Mouse (Mus musculus) embryo, embryonic 11.5 days (tissue): ENCODE measurements around the gene Mrps18a.

Experiments used
- DNase-seq: peaks from one replicate; pipeline ENCODE4 v3.0.0-alpha.2; 2012; ENCODE audit warnings: low read depth, low spot score

The Mrps18a gene

DNA sequence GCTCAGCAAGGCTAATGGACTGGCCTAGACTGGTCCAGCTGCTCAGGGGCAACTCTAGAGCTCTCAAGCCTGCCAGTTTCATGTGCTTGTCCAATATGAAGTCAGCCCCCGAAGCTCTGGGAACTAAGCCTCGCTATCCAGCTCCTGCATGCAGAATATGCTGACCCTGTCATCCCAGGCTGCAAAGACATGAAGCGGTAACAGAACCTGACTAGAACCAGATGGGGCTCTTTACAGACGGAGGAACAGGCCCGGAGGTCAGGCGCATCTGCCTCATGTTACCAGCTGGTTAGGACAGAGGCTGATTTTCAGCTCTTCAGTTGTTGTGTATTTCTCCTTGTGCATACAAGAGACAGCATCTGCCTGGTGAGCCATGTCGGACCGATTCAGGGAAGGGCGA is 8.9 kb upstream of the Mrps18a start:
- DNase-seq = no peak

DNA sequence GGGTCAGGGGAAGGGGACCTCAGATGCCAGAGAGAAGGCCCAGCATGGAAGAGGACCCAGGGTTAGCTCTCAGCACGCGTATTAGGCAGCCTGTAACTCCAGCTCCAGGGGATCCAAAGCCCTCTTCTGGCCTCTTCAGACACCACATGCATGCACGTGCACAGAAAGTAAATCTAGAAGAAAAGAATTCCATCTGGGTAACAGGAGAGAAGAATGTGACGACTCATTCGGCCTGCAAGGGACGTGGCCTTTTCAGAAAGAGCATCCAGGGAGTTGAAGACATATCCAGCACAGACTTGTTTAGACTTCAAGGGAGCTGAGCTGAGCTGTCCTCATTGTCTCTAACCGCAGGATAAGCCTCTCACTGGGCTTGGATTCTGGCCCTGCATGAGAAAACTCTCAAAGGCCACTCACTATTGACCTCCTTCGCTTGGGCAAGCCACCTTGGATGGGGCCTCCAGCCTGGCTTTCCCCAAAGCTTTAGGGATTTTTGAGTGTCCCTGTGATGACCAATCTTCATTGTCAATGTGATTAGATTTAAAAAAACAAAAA is 8.1 kb upstream of the Mrps18a start:
- no peak for DNase-seq

DNA sequence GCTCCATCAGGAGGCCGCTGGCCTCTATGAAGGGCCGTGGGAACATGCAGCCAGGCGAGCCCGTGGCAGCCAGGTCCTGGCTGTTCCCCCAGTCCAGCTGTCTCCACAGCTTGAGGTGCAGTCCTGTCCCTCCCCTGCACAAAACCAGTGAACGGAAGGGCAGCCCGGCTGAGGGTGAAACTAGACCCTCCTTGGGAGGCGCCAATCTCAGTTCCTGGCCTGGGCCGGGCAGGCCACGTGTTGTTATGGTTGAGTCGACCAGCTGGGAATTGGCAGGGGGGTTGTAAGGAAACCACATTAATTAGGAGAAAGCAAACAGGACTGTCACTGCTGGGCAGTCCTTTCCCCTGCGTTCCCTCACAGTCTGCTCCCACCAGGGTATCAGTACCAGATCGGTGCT is 6.3 kb upstream of the Mrps18a start:
- DNase-seq = peak; percentile 56

DNA sequence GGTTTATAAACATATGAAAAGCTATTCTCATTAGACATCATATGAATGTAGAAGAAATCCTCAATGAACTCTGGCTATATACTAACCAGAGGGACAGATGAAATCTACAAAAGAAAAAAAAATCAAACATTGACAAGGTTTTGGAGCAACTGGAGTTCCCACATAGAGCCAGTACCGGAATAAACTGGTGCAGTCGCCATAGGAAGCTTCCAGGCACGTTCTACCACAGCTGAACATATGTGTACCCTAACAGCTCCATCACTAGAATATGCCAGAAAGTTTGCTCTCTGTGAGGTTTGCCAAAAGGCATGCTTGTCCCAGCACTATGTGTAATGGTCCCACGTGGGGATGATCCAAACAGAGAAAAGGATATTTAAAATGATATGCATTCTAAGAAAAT is 2.5 kb upstream of the Mrps18a start:
- DNase-seq = no peak

DNA sequence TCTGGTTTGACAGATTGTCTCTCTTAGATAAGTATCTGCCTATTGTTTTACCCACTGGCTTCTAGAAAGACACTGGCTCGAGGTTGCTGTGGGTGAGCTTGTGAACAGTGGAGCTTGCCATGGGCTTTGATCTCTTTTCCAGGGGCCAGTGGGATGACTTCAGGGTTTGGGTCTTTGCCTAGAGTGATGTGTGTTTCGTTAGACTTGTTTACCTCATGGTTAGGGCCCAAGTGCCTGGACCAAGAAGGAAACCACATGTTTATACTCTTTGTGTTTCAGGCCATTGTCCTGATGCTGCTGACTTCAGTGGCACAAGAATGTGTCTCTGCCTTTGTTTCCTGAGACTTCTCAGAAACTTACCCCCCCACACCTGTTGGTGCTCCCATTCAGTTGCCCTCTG is 4.7 kb downstream of the Mrps18a start:
- DNase-seq = no peak

DNA sequence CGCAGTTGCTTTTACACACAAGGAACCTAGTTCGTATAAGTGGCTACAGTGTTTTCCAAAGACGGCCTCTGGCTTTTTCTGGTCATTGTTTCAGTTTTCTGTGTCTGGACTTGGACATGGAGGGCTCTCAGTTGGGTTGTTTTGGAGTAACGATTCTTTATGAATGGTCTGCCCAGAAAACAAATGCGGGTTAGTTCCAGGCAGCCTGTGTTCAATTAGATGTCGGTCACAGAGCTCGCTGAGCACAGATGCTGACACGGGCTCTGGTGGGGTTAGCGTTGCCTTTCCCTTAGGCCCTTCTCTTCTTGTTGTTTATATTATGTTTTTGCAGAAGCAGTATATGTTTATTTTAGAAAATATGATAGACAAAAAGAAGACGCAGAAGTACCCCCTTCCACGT is 5.4 kb downstream of the Mrps18a start:
- DNase-seq = no peak

DNA sequence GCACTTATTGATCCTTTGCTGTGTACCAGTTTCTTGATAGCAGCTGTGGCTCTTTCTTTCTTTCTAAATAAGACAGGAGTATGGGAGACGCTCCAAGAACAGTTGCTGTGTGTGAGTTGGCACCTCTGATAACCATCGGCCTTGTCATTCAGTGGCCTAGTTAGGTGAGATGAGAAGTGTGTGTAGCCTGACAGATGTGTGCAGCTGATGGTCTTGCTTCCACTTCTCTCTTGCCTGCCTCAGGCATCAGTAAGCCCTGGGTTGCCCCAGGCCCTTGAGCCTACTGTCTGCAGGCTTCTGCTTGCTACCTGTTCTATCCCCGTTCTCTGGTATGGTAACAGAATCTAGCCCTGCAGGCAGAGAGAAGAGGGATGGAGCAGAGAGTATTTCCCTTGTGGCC is 6.1 kb downstream of the Mrps18a start:
- no peak for DNase-seq

DNA sequence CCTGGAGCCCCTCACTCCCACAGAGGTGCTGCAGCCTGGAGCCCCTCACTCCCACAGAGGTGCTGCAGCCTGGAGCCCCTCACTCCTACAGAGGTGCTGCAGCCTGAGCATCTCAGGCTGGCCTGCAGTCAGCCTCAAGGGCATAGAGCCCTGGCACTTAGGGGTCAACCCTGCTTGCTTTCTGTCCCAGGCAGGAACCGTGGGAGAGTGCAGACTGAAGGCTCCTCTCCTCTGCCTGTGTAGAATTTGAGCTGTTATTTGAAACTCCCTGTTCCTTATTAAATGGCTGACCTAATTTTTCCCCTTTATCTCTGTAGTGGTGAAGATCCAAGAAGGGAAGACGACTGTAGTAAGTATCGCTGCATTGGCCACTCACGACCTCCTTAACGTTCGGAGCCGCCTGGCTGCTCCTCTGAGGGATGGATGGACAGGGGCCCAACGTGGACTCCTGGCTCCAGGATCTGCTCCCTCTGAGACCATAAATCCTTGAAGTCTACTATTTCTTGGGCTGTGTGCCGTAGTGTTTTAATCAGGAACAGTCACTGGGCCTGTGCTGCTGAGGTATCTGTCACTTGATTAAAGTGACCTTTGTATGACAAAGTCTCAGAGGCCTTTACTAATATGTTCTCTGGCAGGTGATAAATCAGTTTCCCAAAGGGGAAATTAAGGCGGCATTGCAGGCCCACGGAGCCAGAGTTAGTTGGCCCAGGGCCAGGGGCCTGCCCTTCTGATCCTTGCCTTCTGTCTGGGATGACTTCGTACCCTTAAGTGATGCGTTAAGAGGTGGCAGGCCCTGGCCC is 7.0 kb downstream of the Mrps18a start:
- DNase-seq = no peak

DNA sequence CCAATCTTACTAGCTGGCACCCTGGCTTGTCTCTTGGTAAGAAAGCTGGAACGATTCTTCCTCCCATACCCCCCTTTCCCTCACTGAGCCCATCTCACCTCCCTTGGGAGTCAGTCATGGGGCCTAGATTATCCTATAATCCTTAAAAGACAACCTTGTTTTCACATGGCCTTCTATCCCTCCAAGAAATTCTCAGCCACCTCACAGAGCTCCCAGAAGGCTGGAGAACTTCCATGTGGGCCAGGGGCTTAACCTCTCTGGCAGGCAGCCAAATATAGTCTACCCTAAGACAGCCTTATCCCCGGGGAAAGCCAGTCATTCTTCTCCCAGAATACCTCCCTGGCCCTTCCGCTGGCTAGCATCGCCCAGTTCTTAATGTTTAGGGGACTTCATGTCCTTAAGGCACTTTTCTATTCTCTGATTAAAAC is 7.7 kb downstream of the Mrps18a start:
- no peak for DNase-seq

DNA sequence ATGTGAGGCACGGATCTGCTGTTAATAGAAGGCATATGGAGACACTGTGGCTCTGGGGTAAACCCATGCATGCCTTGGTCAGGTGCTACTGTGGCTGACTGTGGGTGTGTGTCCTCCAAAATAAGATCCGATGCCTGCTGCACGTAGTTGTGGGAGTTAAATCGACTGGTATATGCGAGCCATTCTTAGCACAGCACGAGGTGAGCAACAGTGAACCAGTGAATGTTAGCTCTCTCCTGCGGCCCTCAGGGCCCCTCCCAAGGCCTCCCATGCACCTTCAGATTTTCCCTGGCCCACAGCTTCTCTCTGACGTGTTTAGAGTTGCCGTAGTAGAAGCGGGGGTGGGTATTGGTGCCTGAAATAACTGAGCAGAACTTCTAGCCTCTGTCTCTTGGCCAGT is 8.9 kb downstream of the Mrps18a start:
- no peak for DNase-seq

DNA sequence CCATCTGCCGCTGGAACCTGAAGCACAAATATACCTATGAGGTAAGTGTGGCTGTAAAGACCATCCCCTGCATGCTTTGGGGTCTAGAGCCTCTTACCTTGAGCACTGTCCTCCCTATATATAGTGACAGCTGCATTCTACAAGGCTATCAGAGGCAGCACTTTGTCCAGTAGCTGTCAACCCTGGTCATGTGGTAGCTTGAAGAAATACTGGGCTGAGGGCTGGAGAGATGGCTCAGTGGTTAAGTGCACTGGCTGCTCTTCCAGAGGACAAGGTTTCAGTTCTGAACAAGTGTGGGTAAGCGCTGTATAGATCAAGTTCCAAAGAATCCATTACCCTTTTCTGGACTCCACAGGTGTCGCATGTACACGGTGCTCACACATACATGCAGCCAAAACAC is 12.0 kb downstream of the Mrps18a start:
- no peak for DNase-seq

DNA sequence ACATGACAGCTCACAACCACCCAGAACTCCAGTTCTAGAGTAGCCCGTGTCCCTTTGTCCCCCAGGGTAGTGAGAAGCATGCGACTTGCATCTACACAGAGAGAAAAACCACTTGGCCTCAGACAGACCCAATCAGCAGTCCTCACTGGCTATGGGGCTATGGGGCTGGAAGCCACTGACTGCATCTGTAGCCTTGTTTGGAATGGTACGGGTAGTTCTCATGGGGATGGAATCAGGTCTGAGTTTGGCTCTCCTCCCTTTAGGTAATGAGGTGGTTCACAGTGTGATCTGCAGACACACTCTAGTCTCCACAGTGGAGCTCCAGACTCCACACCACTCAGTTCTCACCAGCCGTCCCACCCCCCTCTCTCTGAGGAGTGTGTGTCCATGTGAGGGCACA is 12.5 kb downstream of the Mrps18a start:
- DNase-seq = no peak

DNA sequence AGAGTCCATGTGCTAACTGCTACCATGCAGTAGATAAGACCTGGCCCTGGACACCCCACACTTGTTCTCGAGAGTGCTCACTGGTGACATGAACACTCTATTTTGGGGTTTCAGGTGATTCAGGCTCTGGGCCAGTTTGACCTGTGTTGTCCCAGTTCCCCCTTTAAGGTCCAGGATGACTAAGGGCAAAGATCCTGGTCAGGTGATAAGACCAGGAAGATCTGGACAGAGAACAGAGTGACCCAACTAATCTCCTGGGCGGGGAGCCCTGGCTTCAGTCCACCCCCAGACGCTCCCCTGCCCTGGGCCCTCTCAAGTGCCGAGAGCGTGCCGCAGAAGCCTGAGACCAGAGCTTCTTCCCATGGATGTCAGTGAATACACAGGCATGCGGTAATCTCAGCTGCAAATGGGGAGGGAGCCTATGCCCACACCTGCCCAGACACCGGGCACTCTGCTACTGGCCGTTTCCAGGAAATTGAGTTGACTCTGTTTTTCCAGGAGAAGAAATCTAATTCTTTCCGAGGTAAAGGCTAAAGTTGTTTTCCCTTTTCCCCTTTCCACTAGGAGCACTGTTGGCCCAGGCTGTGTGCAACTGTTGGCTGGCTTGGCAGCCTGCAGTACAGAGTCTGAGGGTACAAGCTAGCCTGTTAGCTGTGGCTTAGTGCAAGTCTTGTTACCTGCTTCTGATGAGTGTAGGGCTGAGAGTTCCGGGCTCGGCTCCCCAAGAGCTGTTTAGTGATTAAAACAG is 13.3 kb downstream of the Mrps18a start:
- no peak for DNase-seq

DNA sequence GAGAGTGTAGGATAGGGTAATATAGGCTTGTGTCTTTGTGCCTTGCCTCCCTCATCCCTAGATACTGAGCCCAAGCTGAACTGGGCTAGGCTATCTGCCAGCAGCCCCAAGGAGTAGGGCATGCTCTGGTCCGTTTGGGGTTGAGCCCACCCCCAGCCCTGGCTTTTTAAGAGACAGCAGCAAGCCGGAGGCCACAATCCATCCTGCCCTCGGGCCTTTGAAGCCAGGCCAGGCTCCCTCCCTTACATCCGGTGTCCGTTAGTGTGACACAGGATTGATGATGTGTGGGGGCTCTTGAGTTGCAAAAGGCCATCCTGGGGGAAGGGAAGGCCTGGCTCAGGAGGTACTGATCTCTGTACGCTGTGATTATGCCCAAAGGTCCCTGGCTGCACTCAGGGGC is 15.8 kb downstream of the Mrps18a start:
- no peak for DNase-seq

DNA sequence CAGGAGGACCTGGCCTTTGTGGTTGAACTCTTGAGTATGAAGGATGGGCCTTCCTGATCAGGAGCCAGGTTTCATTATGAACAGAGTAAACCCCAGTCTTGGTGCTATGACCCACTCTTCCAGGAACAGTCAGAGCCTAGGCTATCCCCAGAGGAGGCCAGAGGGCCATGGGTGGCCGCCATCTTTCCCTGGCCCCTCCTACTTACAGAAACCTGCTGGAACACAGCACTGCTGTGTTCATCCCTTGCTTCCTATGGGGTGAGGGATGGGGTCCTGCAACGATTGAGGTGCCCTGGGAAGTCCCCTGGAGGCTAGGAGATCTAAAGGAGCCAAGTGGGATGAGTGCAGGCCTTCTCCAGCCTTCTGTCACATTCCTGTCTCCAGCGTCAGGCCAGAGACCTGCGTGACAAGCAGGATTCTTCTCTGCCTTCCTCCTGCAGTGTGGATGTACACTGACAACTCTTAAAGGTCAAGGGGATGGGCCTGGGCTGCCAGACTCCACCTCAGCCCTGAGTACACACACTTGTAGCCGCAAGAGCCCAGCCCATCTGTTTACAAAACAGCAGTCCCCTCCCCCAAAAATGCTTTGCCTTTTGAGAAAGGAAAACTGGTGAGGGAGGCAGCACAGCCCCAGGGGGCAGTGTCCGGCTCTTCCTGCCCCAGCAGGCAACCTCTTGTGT is 17.2 kb downstream of the Mrps18a start:
- DNase-seq = no peak

DNA sequence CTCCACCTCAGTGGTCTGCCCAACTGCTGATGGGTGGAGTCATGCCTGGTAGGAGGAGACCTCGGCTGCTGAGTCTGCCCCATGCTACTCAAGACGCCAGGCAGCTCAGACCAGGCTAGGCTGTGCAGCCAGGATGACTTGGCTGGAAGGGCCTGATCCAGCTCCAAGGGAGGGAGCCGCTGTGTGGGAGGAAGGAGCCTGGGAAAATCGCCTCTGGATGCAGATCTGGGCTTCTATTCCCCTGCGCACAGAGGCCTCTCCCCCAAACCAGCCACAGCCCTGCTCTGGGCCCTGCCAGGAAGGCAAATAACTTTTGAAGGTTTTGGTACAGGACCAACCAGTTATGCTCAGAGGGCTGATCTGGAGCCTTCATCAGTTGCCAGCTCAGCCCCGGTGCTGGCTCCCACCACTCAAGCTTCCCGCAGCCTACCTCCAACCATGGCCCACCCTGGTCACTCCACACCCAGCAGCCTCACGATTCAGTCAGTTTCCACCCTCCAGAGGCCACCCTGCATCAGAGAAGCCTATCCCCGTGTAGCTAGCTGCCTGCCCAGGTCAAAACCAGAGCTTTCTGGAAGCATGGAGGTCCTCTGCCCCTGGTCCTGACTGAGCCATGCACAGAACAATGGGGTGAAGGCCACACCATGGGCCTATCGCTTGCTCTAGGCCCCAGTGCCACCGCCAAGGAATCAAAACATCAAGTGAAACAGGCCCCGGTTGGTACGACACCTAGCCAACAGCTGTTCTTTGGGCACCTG is 19.1 kb downstream of the Mrps18a start:
- no peak for DNase-seq

DNA sequence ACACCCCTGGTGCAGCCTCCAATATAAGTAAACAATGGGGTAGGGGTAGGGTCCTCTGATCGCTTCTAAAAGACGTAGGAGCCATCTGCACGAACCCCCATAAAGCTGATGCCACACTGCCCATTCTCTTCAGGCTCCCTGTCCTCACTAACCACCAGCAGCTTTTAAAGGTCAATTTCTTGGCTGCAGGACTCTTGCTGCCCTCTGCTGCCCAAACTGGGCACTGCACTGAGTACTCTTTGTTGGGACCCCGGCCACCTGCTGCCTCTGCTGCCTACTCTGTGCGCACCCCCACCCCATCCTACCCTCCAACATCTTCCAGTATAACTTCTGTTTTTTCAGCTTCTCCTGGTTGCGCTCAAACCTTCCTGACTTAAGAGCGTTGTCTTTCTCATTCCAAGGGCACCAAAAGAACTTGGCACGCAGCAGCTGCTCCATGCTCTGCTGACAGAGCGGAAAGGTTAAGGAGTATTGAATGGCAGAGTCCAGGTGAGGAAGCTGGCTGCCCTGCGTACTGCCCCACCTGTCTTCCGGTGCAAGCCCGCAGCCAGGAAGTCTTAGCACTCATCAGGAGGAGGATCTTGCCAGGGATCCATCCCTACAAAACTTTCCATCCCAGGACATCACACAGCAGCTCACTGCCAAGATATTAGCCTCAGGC is 21.4 kb downstream of the Mrps18a start:
- peak; percentile 63 for DNase-seq

DNA sequence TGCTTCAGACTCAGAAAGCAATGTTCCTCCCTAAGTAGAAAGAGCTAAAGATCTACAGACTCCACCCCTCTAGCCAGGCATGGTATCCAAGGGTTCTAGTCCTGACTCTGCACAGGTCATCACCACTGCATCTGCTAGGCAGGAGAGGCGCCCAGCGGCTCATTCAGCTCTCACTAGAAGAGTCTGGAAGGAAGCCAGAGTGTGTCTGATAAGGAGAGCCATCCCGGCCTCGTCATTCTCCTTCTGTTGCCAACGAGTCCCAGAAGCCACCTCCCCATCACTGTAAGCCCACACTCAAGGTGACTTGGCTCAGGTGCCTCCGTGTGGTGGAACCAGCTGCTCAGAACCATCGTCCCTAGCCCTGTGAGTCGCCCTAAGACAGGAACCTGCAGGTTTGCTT is 22.1 kb downstream of the Mrps18a start:
- DNase-seq = no peak

DNA sequence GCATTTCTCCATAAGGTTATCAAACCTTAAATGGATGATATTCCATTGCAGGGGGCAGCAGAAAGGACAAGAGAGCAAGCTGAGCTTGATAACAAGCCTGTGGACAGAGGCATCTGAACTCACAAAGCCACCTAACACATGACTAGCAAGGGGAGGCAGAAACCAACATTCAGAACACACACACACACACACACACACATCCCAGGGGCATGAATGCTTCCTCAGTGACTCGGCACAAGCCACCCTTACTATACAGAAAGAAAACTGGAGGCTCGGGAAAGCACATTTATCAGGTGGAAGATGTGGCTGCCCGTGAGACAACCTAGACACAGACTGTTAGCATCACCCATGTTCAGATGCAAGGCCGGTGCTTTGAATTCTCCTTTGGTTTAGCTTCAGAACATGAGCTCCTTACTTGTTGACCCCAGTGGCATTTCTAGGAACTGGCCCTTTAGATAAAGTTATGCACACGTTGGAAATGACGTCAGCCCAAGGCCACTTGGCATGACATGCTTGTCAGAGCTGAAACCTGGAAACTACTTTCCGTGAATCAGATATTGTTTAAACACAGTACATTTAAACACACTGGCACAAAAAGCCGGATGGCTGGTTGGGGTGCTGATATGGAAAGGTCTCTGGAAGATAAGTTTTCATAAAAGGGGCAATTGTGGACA is 27.9 kb downstream of the Mrps18a start:
- no peak for DNase-seq

DNA sequence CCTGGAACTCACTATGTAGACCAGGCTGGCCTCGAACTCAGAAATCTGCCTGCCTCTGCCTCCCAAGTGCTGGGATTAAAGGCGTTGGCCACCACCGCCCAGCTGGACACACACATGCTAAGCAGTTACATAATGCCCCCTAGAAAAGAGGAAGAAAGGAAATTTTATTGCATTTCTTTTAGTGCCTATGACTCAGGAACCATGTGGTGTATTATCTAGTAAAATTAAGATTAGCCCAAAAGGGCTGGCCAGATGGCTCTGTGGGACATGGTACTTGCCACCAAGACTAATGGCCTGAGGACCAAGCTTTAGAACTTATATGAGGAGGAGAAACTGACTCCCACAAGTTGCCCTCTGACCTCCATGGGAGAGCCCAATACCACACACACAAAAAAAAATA is 29.1 kb downstream of the Mrps18a start:
- no peak for DNase-seq
